Mouse (Mus musculus): Measurements from ENCODE around the gene Il20rb. TPM values are rescaled to one million over a fixed set of nuclear protein-coding genes. Genes with fewer than 3 reads are reported as not detected.

Gene Il20rb
- polyA plus RNA-seq, 1 experiment from 2014 or later, result 1.3 TPM

DNA sequence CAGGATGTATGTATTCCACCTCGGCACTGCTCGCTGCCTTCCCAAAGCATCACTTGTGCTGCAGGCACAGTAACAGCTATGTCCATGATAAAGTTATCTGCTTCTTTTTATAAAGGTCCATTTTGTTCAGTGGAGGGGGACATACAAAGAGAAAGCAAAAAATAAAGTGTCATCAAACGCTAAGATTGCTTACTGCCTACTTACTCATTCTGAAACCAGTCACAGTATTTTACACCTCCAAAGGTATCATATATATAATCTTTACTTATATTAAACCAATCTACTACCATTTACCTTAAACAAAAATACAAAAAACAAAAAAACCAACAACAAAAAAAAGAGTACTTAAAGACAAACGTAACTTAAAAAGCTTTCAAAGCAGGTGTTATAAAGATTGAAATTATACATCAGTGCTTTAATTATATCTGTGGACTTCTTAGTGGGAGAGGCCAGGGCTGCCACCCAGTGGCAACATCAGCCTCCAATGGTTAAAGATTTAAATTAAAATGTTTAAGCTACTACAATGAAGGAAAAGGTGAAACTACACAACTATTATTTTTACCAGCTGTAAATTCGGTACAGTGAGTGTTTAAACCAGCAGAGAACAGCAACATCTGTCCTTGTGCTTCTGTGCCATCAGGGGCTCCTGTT is 7.1 kb upstream of the Il20rb start:
- Histone ChIP-seq H3K27ac (no peak overlapping the region), H3K4me1 (no peaks in the 10 kb centered on the region; the same call in 1 of the 2 replicates), H3K9me3 (no peaks in the 10 kb centered on the region), H3K36me3 (0 out of 2 replicates have a peak, but pooled peaks cover 7% of the 10 kb centered on the region), H3K4me3 (no peak overlapping the region), H3K4me2 (replicated peaks) (no peak overlapping the region), H3K27me3 (no peaks in the 10 kb centered on the region), H3K9ac (no peak overlapping the region)
- 91% methylated on average over 5 of the region's 5 CpGs for WGBS
- no peak for ATAC-seq (ENCODE audit: insufficient number of reproducible peaks, insufficient read depth, low FRiP score, low TSS enrichment)

DNA sequence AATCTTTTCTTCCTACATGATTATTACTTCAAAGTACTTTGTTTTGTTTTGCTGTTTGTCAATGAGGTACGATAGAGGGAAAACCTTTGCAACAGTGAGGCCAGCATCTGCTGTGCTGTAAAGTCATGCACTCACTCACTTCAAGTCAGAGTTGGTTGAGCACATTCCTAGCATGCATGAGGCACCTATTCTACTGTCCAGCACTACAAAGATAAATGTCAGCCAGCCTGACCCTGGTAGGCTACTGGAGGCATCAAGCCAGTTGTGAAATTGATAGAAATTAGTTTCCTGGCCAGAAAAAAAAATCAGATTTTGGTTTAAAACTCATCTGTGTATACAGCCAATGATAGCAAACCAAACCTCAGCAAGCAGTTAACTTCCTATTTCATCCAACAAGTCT is 4.8 kb upstream of the Il20rb start:
- no peak overlapping the region for H3K27ac ChIP-seq
- no peaks in the 10 kb centered on the region for H3K27me3 ChIP-seq
- 0 out of 2 replicates have a peak, but pooled peaks cover 4% of the 10 kb centered on the region for H3K36me3 ChIP-seq
- H3K9me3 ChIP-seq, result no peaks in the 10 kb centered on the region
- no peak overlapping the region for H3K4me3 ChIP-seq
- 89% methylated on average over 1 of the region's 1 CpGs for WGBS
- no peak overlapping the region for H3K4me2 ChIP-seq (replicated peaks)
- H3K9ac ChIP-seq, result no peak overlapping the region
- no peak for ATAC-seq (ENCODE audit: insufficient number of reproducible peaks, insufficient read depth, low FRiP score, low TSS enrichment)
- peaks cover 10% of the 10 kb centered on the region; the same call in 1 of the 2 replicates for H3K4me1 ChIP-seq

DNA sequence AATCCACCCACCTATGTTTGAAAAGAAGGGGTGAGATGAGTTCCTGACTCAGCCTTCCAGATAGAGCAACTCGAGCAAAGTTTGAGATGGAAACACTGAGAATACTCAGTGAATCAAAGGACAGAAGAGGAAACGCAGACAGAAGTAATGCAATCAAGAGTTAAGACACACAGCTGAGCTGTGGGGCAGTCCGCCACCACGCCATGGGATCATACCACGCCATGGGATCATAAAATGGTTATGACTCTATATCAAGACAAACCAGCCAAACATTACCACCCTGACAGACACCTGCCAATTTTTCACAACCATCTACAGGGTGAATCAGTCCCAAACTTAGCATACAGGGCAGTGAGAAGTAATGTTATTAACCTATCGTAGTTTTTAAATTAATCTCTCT is 2.4 kb upstream of the Il20rb start:
- Histone ChIP-seq H3K4me2 (replicated peaks) (no peak overlapping the region), H3K27me3 (no peaks in the 10 kb centered on the region), H3K36me3 (0 out of 2 replicates have a peak, but pooled peaks cover 5% of the 10 kb centered on the region), H3K9ac (no peak overlapping the region), H3K4me3 (no peak overlapping the region), H3K9me3 (no peaks in the 10 kb centered on the region), H3K27ac (no peak overlapping the region), H3K4me1 (peaks cover 10% of the 10 kb centered on the region; the same call in 1 of the 2 replicates)
- ATAC-seq (ENCODE audit: insufficient number of reproducible peaks, insufficient read depth, low FRiP score, low TSS enrichment), result no peak
- WGBS, result 93% methylated on average over 6 of the region's 6 CpGs

DNA sequence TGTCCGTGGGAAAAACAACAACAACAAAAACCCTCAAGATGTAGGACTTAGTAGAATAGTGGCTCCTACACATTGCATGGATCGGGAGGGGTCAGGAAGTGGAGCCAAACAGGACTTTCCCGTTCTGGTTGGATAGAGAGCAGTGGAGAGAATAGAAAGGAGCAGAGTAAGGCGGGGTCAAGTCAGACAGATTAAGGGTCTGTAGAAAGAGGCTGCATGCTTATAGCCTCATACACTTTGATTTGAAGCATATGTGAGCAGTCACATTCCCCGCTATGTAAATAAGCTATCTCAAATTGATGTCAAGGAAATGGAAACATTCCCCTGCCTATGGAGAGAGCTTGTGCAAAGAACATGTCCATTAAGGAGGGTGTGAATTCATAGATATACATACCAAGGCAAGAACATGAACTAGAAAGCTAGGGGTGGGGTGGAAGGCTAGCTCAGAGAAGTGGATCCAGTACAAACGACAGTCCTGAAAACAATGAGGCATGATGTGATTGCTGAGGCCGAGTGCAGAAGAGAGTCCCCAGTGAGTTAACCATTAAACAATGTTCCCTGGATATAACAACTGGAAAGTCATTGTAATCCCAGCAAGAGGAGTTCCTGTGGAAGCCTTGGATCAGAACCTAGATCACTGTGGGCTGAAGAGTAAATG is 1.6 kb upstream of the Il20rb start:
- Histone ChIP-seq H3K36me3 (0 out of 2 replicates have a peak, but pooled peaks cover 5% of the 10 kb centered on the region), H3K27me3 (no peaks in the 10 kb centered on the region), H3K4me3 (no peak overlapping the region), H3K27ac (0 out of 2 replicates have a peak overlapping the region, but pooled peaks have one; percentile 41), H3K9me3 (no peaks in the 10 kb centered on the region), H3K4me1 (peaks cover 10% of the 10 kb centered on the region; the same call in 1 of the 2 replicates), H3K4me2 (replicated peaks) (no peak overlapping the region), H3K9ac (no peak overlapping the region)
- ATAC-seq (ENCODE audit: insufficient number of reproducible peaks, insufficient read depth, low FRiP score, low TSS enrichment), result peak; percentile 47; the same call in 1 of the 2 replicates
- 43% methylated on average over 7 of the region's 7 CpGs for WGBS

DNA sequence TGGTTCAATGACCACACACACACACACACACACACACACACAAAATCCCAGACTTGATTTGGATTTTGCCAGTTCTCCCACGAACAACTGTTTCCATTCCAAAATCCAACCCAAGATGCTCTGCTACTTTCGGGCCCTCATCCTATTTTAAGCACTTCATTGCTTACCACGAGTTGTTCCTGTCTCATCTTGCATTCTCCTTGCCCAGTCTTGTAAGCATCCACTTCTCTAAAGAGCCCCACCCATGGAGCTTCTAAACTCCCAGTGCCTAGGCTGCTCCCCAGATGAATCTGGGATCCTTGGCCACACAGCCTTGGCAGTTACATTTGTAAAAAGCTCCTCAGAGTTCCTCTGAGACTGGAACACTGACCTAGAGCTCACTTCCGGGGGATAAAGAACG is 3.3 kb downstream of the Il20rb start:
- no peak overlapping the region for H3K4me2 ChIP-seq (replicated peaks)
- no peaks in the 10 kb centered on the region for H3K27me3 ChIP-seq
- no peaks in the 10 kb centered on the region for H3K9me3 ChIP-seq
- no peak overlapping the region for H3K9ac ChIP-seq
- WGBS, result 88% methylated on average over 5 of the region's 5 CpGs
- ATAC-seq (ENCODE audit: insufficient number of reproducible peaks, insufficient read depth, low FRiP score, low TSS enrichment), result no peak
- no peak overlapping the region for H3K4me3 ChIP-seq
- 0 out of 2 replicates have a peak, but pooled peaks cover 5% of the 10 kb centered on the region for H3K36me3 ChIP-seq
- no peak overlapping the region for H3K27ac ChIP-seq
- peaks cover 6% of the 10 kb centered on the region; the same call in 1 of the 2 replicates for H3K4me1 ChIP-seq

DNA sequence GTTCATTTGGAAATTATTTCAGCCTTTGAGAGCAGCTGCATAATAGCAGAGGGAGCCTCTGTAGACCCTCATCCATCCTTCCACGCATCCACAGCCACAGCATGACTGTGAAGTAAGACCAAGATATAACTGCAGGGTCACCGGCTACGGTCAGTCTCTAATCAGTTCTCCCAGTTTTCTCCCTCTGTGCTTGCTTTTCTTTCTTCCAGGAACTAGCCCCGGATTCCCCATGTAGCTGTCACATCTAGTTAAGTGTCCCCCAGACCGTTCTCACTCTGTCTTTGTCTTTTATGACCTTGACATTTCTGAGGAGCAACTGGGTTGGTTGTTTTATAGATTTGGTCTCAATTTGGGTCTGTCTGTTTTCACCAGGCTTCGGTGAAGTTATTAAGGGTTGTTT is 5.0 kb downstream of the Il20rb start:
- Histone ChIP-seq H3K36me3 (0 out of 2 replicates have a peak, but pooled peaks cover 3% of the 10 kb centered on the region), H3K4me2 (replicated peaks) (no peak overlapping the region), H3K4me3 (no peak overlapping the region), H3K27ac (no peak overlapping the region), H3K27me3 (no peaks in the 10 kb centered on the region), H3K9ac (no peak overlapping the region), H3K9me3 (peaks cover 8% of the 10 kb centered on the region), H3K4me1 (no peaks in the 10 kb centered on the region)
- no peak for ATAC-seq (ENCODE audit: insufficient number of reproducible peaks, insufficient read depth, low FRiP score, low TSS enrichment)
- WGBS, result 79% methylated on average over 6 of the region's 6 CpGs

DNA sequence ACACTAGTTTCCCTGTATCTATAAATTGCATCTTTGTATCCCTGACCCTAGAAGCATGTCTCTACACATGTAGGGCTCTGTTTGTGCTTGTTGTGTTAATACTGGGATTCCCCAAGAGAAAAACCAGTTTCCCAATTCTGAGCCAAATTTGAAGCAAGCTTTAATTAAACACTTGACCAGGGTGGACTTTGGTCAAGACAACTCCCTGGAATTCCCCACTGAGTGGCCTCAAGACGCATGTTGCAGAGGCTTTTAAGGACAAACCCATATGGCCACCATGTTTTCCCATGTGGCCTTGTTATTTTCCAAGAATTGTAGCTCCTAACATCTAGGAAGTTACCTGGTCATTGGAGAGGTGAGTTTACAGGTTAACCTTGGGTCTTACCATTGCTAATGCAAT is 12.5 kb downstream of the Il20rb start:
- Histone ChIP-seq H3K4me2 (replicated peaks) (no peak overlapping the region), H3K27me3 (no peaks in the 10 kb centered on the region), H3K36me3 (no peaks in the 10 kb centered on the region), H3K9me3 (peaks cover 12% of the 10 kb centered on the region), H3K27ac (no peak overlapping the region), H3K4me3 (no peak overlapping the region), H3K9ac (no peak overlapping the region), H3K4me1 (no peaks in the 10 kb centered on the region)
- no peak for ATAC-seq (ENCODE audit: insufficient number of reproducible peaks, insufficient read depth, low FRiP score, low TSS enrichment)
- WGBS, result 86% methylated on average over 1 of the region's 1 CpGs

DNA sequence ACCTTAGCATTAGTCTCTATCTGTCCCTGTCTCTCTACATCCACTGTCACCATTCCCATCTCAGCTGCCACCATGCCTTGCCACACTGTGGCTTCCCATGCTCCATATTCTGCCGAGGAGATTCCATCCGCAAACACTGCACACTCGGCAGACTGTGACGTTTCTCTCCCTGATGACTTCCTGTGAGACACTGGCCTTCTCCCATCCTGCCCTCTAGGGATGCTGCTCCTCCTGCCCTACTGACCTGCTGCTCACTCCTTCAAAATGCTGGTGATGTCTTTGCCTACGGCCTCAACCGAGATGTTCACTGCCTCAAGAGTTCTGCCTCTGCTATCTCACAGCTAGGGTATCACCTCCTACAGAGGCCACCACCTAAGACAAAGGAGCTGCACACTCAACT is 13.2 kb downstream of the Il20rb start:
- Histone ChIP-seq H3K4me3 (no peak overlapping the region), H3K9ac (no peak overlapping the region), H3K27me3 (no peaks in the 10 kb centered on the region), H3K4me1 (no peaks in the 10 kb centered on the region), H3K4me2 (replicated peaks) (no peak overlapping the region), H3K27ac (no peak overlapping the region), H3K36me3 (no peaks in the 10 kb centered on the region), H3K9me3 (peaks cover 12% of the 10 kb centered on the region)
- 78% methylated on average over 6 of the region's 6 CpGs for WGBS
- ATAC-seq (ENCODE audit: insufficient number of reproducible peaks, insufficient read depth, low FRiP score, low TSS enrichment), result no peak

DNA sequence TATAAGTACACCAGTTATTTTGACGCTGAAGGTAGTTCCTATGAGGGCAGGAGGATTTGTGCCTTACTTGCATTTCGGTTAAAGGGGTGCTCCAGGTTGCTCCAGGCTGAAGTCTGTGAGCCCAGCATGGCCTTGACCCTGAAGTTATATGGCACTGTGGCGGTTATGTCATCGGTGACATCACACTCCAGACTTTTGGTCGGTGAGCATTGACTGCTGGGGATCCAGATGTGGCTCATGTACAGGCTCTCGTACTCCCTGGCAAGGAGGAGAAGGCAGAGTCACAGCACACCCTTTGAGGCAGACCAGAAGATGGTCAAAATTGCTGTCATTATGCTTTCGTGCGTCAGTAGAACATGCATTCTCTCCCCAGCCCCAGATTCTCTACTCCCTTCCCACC is 13.7 kb downstream of the Il20rb start:
- WGBS, result 94% methylated on average over 8 of the region's 8 CpGs
- H3K9ac ChIP-seq, result no peak overlapping the region
- no peak overlapping the region for H3K4me3 ChIP-seq
- H3K4me2 ChIP-seq (replicated peaks), result no peak overlapping the region
- H3K9me3 ChIP-seq, result peaks cover 12% of the 10 kb centered on the region
- no peaks in the 10 kb centered on the region for H3K36me3 ChIP-seq
- no peak overlapping the region for H3K27ac ChIP-seq
- H3K4me1 ChIP-seq, result no peaks in the 10 kb centered on the region
- ATAC-seq (ENCODE audit: insufficient number of reproducible peaks, insufficient read depth, low FRiP score, low TSS enrichment), result no peak
- H3K27me3 ChIP-seq, result no peaks in the 10 kb centered on the region

DNA sequence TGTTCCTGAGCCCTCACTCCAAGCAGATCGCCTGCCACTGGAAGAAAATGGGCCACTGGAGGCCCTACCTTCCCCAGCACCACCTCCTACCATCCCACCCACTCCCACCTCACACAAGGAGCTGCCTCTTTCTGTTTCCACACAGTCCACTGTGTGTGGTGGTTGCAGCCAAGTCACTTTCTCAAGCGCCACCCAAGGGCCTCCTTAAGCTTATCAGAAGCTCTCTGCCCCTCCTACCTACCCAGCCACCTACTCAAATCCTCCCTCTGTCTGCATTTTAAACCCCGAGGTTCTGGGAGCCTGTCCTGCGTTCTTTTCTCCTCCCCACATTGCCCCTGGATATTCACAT is 15.0 kb downstream of the Il20rb start:
- WGBS, result 77% methylated on average over 4 of the region's 4 CpGs
- 0 out of 2 replicates have a peak, but pooled peaks cover 5% of the 10 kb centered on the region for H3K36me3 ChIP-seq
- no peak overlapping the region for H3K4me2 ChIP-seq (replicated peaks)
- no peak overlapping the region for H3K27ac ChIP-seq
- peaks cover 4% of the 10 kb centered on the region for H3K9me3 ChIP-seq
- no peaks in the 10 kb centered on the region for H3K27me3 ChIP-seq
- ATAC-seq (ENCODE audit: insufficient number of reproducible peaks, insufficient read depth, low FRiP score, low TSS enrichment), result no peak
- no peak overlapping the region for H3K9ac ChIP-seq
- no peak overlapping the region for H3K4me3 ChIP-seq
- no peaks in the 10 kb centered on the region for H3K4me1 ChIP-seq

DNA sequence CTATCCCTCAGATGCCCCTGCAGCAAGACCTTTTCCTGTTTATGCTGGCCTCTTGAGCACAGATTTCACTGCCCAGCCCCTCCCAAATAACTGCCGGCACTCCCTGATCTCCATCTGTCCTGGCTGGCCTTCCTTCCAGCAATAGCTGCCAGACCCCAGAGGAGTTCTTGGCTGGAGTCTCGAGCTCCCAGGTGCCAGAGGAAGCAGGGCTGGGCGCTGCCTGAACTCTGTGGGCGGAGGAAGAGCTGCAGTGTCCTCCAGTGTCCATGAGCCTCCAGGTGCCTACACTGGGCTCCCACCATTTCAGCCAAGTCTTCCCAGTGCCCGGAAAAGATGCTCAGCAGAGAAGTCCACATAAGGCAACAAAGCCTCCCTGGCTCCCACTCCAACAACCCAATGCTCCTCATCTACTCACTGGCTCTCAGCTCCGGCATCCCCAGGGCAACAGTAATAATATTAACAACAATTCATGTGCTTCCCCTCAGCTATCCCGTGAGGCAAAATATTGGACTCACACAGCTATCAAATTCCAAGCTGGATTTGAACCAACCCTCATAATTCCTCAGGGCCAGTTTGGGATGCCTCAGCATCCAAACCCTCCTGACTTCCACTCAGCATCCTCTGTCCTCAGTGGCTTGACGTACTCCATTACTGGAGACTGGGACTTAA is 15.5 kb downstream of the Il20rb start:
- Histone ChIP-seq H3K9ac (no peak overlapping the region), H3K36me3 (0 out of 2 replicates have a peak, but pooled peaks cover 5% of the 10 kb centered on the region), H3K27ac (no peak overlapping the region), H3K4me2 (replicated peaks) (no peak overlapping the region), H3K4me3 (no peak overlapping the region), H3K9me3 (no peaks in the 10 kb centered on the region), H3K27me3 (no peaks in the 10 kb centered on the region), H3K4me1 (no peaks in the 10 kb centered on the region)
- WGBS, result 57% methylated on average over 8 of the region's 8 CpGs
- no peak for ATAC-seq (ENCODE audit: insufficient number of reproducible peaks, insufficient read depth, low FRiP score, low TSS enrichment)

DNA sequence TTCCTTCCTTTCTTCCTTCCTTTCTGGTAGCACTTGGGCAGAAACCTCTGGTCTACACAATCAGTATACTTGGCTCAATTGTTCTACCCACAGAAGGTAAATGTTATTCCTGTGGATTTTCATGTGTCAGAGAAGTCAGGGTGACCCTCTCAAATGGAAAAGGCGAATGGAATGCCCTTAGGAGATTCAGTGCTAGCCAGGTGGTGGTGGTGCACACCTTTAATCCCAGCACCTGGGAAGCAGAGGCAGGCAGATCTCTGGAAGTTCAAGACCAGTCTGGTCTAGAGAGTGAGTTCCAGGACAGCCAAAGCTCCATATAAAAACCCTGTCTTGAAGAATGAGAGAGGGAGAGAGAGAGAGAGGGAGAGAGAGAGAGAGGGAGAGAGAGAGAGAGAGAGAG is 16.4 kb downstream of the Il20rb start:
- Histone ChIP-seq H3K27ac (no peak overlapping the region), H3K9ac (no peak overlapping the region), H3K4me1 (no peaks in the 10 kb centered on the region), H3K4me3 (no peak overlapping the region), H3K27me3 (no peaks in the 10 kb centered on the region), H3K4me2 (replicated peaks) (no peak overlapping the region), H3K36me3 (0 out of 2 replicates have a peak, but pooled peaks cover 5% of the 10 kb centered on the region), H3K9me3 (no peaks in the 10 kb centered on the region)
- WGBS, result 55% methylated on average over 1 of the region's 1 CpGs
- ATAC-seq (ENCODE audit: insufficient number of reproducible peaks, insufficient read depth, low FRiP score, low TSS enrichment), result no peak
